Mouse (Mus musculus) cerebellum, adult 9-10 months (tissue): ENCODE results near the gene Rab8b.
A peak's percentile ranks its signal among the peaks of the same experiment; 100 is the strongest.
"Not testable (repeated sequence)": the region's sequence is repeated elsewhere in the genome, so short reads cannot be mapped to it uniquely, and the experiment has no call there.

Experiments
- DNase-seq: peaks from one replicate; pipeline ENCODE4 v3.0.0; 2022

Gene Rab8b

GRCm38 (mm10) chr9:66832366-66832908 is 87.0 kb downstream of the Rab8b start:
- DNase-seq: no peak

- peak; percentile 74 for DNase-seq
Observed at GRCm38 (mm10) chr9:66825990-66826389, 93.5 kb downstream of the Rab8b start.

- DNase-seq: not testable (repeated sequence)
Observed at GRCm38 (mm10) chr9:66822255-66822654, 97.2 kb downstream of the Rab8b start.

GRCm38 (mm10) chr9:66820996-66821395 is 98.5 kb downstream of the Rab8b start:
- no peak for DNase-seq

GRCm38 (mm10) chr9:66813392-66813791 is 106.1 kb downstream of the Rab8b start:
- no peak for DNase-seq

- DNase-seq: not testable (repeated sequence)
Observed at GRCm38 (mm10) chr9:66805951-66806350, 113.5 kb downstream of the Rab8b start.

- no peak for DNase-seq
Observed at GRCm38 (mm10) chr9:66801947-66802346, 117.5 kb downstream of the Rab8b start.

- peak; percentile 40 for DNase-seq
Observed at GRCm38 (mm10) chr9:66796739-66797138, 122.7 kb downstream of the Rab8b start, which contains the start of gene Gm10647. Gene Gm10647 (plus strand): TSS chr9:66797039.

GRCm38 (mm10) chr9:66795464-66796324 is 123.8 kb downstream of the Rab8b start, which contains the start of gene Aph1b:
Gene Aph1b (minus strand): TSS chr9:66795490.
- peak; percentile 99 for DNase-seq

- no peak for DNase-seq
Observed at GRCm38 (mm10) chr9:66794629-66795463, 124.6 kb downstream of the Rab8b start.
